Mouse (Mus musculus): ENCODE measurements around the gene Cbx5. TPM values are rescaled to one million over a fixed set of nuclear protein-coding genes. Genes with fewer than 3 reads are reported as not detected.

Gene Cbx5
- 22.5 TPM for polyA plus RNA-seq (2017; shearing (Covaris generic))

GRCm38 (mm10) chr15:103239685-103240159, at the start of gene Cbx5:
TSS of gene Cbx5 (minus strand) at chr15:103239816.

GRCm38 (mm10) chr15:103272419-103273279, 33.0 kb upstream of the Cbx5 start, which contains the start of gene Copz1:
TSS of gene Copz1 (plus strand) at chr15:103272714.

GRCm38 (mm10) chr15:103257790-103258728, 18.4 kb upstream of the Cbx5 start, which contains the start of gene Nfe2:
TSS of gene Nfe2 (minus strand) at chr15:103258403.

GRCm38 (mm10) chr15:103240160-103241028, 778 bp upstream of the Cbx5 start, which contains the start of gene Hnrnpa1:
TSS of gene Hnrnpa1 (plus strand) at chr15:103240432.

GRCm38 (mm10) chr15:103167042-103167615, 72.5 kb downstream of the Cbx5 start, which contains the start of gene Smug1:
TSS of gene Smug1 (minus strand) at chr15:103167092.

Other genes starting within 250 kb of the Cbx5 start
- gene Hoxc8, start 249.2 kb downstream of the Cbx5 start, polyA plus RNA-seq (2017; shearing (Covaris generic)): not detected
- not detected for gene Hoxc6, start 241.6 kb downstream of the Cbx5 start, polyA plus RNA-seq (2017; shearing (Covaris generic))
- gene Hoxc4, start 220.9 kb downstream of the Cbx5 start, polyA plus RNA-seq (2017; shearing (Covaris generic)): not detected
- 12.6 TPM for gene Smug1, start 72.7 kb downstream of the Cbx5 start, polyA plus RNA-seq (2017; shearing (Covaris generic))
- gene Hnrnpa1, start 616 bp upstream of the Cbx5 start, polyA plus RNA-seq (2017; shearing (Covaris generic)): 147 TPM
- 1.1 TPM for gene Nfe2, start 18.6 kb upstream of the Cbx5 start, polyA plus RNA-seq (2017; shearing (Covaris generic))
- gene Copz1, start 32.9 kb upstream of the Cbx5 start, polyA plus RNA-seq (2017; shearing (Covaris generic)): 187 TPM
- not detected for gene Gpr84, start 70.8 kb upstream of the Cbx5 start, polyA plus RNA-seq (2017; shearing (Covaris generic))
- 0.20 TPM for gene Zfp385a, start 100.3 kb upstream of the Cbx5 start, polyA plus RNA-seq (2017; shearing (Covaris generic))
- 5.9 TPM for gene Itga5, start 126.9 kb upstream of the Cbx5 start, polyA plus RNA-seq (2017; shearing (Covaris generic))
- not detected for gene Gtsf1, start 190.7 kb upstream of the Cbx5 start, polyA plus RNA-seq (2017; shearing (Covaris generic))
- gene Gtsf2, start 208.7 kb upstream of the Cbx5 start, polyA plus RNA-seq (2017; shearing (Covaris generic)): not detected
- 189 TPM for gene Nckap1l, start 214.0 kb upstream of the Cbx5 start, polyA plus RNA-seq (2017; shearing (Covaris generic))

Measured in activated CD4-positive, CD25-positive, alpha-beta regulatory T cell, adult 9 weeks (primary cell).